Mouse (Mus musculus) ES-Bruce4 (cell line): ENCODE measurements around the gene Ppp1r7. TPM values are rescaled to one million over a fixed set of nuclear protein-coding genes. Genes with fewer than 3 reads are reported as not detected.

Source experiments
- H3K27ac ChIP-seq: 2 replicates; pipeline ENCODE4 v1.5.1; 2012; ENCODE audit warnings: low read length, inconsistent platforms; ENCODE audit not compliant: insufficient read depth
- H3K27me3 ChIP-seq: 2 replicates; pipeline ENCODE4 v1.6.1; 2012; ENCODE audit warnings: mild to moderate bottlenecking, low read length, inconsistent platforms; ENCODE audit not compliant: control insufficient read depth, poor library complexity, insufficient read depth, severe bottlenecking
- H3K36me3 ChIP-seq: 2 replicates; pipeline ENCODE4 v1.6.1; 2012; ENCODE audit warnings: inconsistent platforms, mild to moderate bottlenecking, low read length, moderate library complexity; ENCODE audit not compliant: control insufficient read depth, poor library complexity, insufficient read depth, severe bottlenecking
- H3K4me1 ChIP-seq: one replicate; pipeline ENCODE4 v1.8.1; 2011; ENCODE audit warnings: low read length; ENCODE audit not compliant: control insufficient read depth, insufficient read depth
- H3K4me3 ChIP-seq: 2 replicates; pipeline ENCODE4 v1.5.1; 2011; ENCODE audit warnings: low read depth, mild to moderate bottlenecking, low read length
- H3K9ac ChIP-seq: 2 replicates; pipeline ENCODE4 v1.6.1; 2012; ENCODE audit warnings: low read depth, mild to moderate bottlenecking, inconsistent platforms; ENCODE audit not compliant: poor library complexity, severe bottlenecking
- H3K9me3 ChIP-seq: replicated peaks from 2 replicates; pipeline ENCODE4 v1.6.1; 2012; ENCODE audit warnings: mild to moderate bottlenecking, low read length, inconsistent platforms; ENCODE audit not compliant: control insufficient read depth, poor library complexity, insufficient read depth, severe bottlenecking
- CTCF ChIP-seq: IDR thresholded peaks from one replicate; pipeline ENCODE4 v1.8.1; 2011; ENCODE audit warnings: low read depth, low read length
- EP300 ChIP-seq: IDR thresholded peaks from 2 replicates; pipeline ENCODE4 v1.6.1; 2011; ENCODE audit warnings: low read depth, low read length; ENCODE audit not compliant: insufficient read depth
- POLR2A ChIP-seq: IDR thresholded peaks from one replicate; pipeline ENCODE4 v1.8.1; 2011; ENCODE audit warnings: low read length; ENCODE audit not compliant: insufficient read depth
- polyA plus RNA-seq: library from polyadenylated mRNA; stranded (reverse); fragments of >200 nt; gene quantifications from 2 replicates; pipeline ENCODE4 v1.2.4, GENCODE M21; 2011; ENCODE audit warnings: low read depth; ENCODE audit not compliant: missing spikeins, insufficient read depth, insufficient read length

The Ppp1r7 gene
- polyA plus RNA-seq, 1 experiment: 40.4 TPM

DNA sequence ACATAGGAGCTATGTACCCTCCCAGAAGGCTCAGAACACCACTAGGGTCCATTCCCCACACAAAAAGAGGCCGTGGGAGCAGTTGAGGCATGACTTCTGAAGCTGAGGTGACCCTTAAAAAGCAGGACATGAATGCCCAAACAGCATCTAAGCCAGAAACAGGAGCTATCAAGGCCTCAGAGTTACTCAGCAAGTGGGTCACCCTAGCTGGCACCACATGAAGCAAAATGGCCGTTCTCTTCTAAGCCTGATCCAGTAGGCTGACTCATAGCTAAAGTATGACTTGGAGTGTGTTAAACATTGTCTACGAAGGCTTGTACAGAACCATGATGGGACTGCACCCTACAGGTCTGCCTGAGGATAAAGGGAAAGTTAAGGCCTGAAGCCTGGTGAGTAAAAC is 16.2 kb upstream of the Ppp1r7 start:
- TF ChIP-seq EP300: no peak
- no peak for TF ChIP-seq POLR2A
- H3K9ac ChIP-seq: no peak overlapping the region
- H3K4me3 ChIP-seq: no peak overlapping the region
- H3K9me3 ChIP-seq: no peaks in the 10 kb centered on the region
- peaks cover 28% of the 10 kb centered on the region for H3K36me3 ChIP-seq
- H3K4me1 ChIP-seq: no peaks in the 10 kb centered on the region
- no peak overlapping the region for H3K27ac ChIP-seq
- H3K27me3 ChIP-seq: no peaks in the 10 kb centered on the region

DNA sequence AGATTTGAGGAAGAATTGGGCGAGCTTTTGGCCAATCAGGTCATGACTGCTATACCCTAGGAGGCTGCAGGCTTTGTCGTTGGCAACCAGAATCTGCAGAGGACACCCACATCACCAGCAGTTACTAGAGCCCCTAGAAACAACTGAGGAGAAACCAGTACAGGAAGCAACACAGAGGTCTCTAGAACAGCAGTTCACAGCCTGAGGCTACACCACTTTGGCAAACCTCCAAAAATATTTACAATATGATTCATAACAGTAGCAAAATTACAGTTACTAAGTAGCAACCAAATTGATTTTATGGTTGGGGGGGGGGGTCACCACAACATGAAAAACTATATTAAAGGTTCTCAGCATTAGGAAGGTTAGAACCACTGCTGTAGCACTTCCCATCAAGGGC is 8.0 kb upstream of the Ppp1r7 start:
- no peak for TF ChIP-seq EP300
- no peak for TF ChIP-seq POLR2A
- no peak for TF ChIP-seq CTCF
- Histone ChIP-seq H3K27ac (no peak overlapping the region), H3K9ac (no peak overlapping the region), H3K4me1 (no peaks in the 10 kb centered on the region), H3K4me3 (no peak overlapping the region), H3K9me3 (no peaks in the 10 kb centered on the region), H3K36me3 (peaks cover 11% of the 10 kb centered on the region; the same call in 1 of the 2 replicates), H3K27me3 (no peaks in the 10 kb centered on the region)

DNA sequence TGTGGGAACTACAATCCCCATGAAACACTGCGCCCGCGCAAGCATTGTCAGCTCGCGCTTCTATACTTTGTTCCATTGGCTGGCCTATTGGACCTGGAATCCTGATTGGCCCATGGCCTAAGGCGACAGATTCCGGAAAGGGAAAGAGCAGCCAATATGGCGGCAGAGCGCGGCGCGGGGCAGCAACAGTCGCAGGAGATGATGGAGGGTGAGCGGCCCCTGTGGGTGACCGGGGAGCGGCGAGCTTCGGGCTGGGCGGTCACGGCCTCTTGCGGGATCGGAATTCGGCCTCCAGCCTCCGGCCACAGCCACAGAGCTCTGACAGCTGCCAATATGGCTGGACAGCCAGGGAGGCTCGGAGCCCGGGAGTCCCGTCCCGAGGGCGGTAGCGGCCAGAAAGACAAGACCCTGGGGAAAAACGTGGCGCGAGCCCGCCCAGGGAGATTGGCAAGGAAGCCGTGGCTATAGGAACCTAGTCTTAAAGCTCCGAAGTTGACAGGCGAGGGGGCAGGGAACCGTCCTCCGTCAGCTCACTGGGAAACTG is 922 bp downstream of the Ppp1r7 start:
- Histone ChIP-seq H3K9ac (peak overlapping the region; percentile 86), H3K9me3 (no peaks in the 10 kb centered on the region), H3K36me3 (no peaks in the 10 kb centered on the region; the same call in none of the 2 replicates), H3K4me1 (no peaks in the 10 kb centered on the region), H3K4me3 (peak overlapping the region; percentile 91), H3K27me3 (no peaks in the 10 kb centered on the region), H3K27ac (no peak overlapping the region)
- no peak for TF ChIP-seq CTCF
- peak; percentile 26 for TF ChIP-seq POLR2A

DNA sequence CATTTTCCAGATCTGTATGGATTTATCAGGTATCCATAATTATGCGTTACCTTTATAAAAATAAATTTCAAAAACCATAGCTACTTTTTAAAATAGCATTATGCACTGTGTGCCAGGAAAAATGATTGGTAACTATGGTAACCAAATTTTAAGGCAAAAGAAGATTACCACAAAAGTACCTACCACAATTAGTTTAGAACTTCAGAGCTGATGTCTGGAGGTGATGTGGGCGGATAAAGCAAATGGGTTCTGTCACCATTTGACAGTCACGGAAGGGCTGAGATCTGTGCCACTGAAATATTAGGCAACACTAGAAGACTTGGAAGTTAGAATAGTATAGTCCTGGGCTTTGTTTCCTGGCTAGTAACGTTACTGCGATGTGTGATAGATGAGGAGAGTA is 4.5 kb downstream of the Ppp1r7 start:
- no peak overlapping the region for H3K4me3 ChIP-seq
- H3K9ac ChIP-seq: no peak overlapping the region
- no peaks in the 10 kb centered on the region for H3K9me3 ChIP-seq
- TF ChIP-seq EP300 (no peak), POLR2A (no peak), CTCF (no peak)
- H3K36me3 ChIP-seq: peaks cover 14% of the 10 kb centered on the region
- no peaks in the 10 kb centered on the region for H3K4me1 ChIP-seq
- H3K27ac ChIP-seq: no peak overlapping the region
- no peaks in the 10 kb centered on the region for H3K27me3 ChIP-seq

DNA sequence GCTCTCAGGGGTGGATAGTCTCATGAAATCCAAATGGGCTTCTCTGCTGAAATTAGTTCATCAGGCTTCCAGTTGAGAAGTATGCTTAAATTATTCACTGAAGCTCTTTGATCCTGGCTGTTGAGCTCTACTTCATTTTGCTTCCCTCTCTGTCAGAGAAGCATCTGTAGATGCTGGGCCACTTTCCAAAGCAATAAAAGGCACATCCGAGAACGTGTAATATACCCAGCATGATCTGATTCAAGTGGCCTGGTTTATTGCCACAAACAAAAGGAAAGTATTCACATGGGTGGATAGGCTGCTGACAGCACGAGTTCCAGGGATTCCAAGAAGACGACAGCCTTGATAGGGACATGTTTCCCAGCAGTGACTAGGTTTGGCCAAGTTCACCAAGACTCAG is 7.0 kb downstream of the Ppp1r7 start:
- H3K9me3 ChIP-seq: no peaks in the 10 kb centered on the region
- no peaks in the 10 kb centered on the region for H3K4me1 ChIP-seq
- no peak overlapping the region for H3K4me3 ChIP-seq
- no peak for TF ChIP-seq POLR2A
- TF ChIP-seq EP300: no peak
- no peak for TF ChIP-seq CTCF
- H3K36me3 ChIP-seq: peaks cover 36% of the 10 kb centered on the region
- no peaks in the 10 kb centered on the region for H3K27me3 ChIP-seq
- H3K27ac ChIP-seq: no peak overlapping the region
- no peak overlapping the region for H3K9ac ChIP-seq

DNA sequence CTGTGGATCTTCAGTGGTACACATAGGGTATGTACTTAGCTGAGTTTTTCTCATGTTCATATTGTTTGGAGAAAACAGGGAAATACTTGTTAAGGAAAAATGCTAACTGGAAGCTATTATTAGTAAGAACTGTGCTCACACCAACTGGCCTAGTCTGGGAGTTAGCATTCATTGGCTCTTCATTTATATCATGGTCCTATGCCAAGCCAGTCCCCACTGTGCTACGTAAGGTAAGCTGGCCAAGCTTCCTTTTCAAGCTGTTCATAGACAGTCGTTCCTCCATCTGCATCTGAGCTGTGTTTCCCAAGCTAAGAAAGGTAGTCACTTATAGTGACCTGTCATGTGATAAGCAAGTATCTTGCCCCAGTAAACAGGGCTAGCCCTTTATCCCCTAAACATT is 10.1 kb downstream of the Ppp1r7 start:
- H3K4me3 ChIP-seq: no peak overlapping the region
- no peak overlapping the region for H3K9ac ChIP-seq
- H3K27me3 ChIP-seq: no peaks in the 10 kb centered on the region
- no peaks in the 10 kb centered on the region for H3K4me1 ChIP-seq
- H3K9me3 ChIP-seq: no peaks in the 10 kb centered on the region
- H3K36me3 ChIP-seq: peaks cover 48% of the 10 kb centered on the region
- no peak overlapping the region for H3K27ac ChIP-seq
- no peak for TF ChIP-seq CTCF
- no peak for TF ChIP-seq EP300
